8 mouse cellular contexts compared by ENCODE assay signal in the genomic region with DNA sequence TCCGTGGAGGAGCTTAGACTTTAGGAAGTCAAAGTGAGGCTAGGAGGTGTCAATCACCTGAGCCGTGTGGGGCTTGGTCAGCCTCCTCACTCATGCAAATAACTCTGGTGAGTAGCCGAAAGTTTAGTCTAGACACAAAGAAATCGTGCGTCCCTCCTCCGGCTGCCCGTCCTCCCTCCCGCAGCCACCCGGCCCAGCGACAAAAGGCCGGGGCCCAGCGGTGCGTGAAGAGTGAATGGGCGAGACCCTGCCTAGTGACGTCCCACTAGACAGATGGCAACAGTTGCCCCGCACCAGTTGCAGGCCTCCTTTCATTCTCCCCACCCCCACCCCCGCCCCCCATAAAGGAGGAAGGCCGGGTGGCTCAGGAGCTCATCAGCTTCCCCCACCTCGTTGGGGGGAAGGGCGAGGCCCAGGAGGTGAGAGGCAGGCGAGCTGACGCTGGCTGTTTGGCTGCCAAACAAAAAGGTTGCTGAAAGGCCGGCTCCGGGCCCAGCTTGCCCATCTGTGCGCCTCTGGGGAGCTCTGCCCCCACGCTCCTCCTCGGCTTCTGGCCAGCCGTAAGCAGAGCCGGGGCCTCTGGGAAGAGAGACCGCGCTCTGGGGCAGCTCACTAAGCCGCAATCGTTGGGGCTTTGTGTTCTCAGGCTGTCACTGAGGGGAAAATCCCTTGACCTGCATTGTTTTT. TPM values are rescaled to one million over a fixed set of nuclear protein-coding genes. Genes with fewer than 3 reads are reported as not detected.
DNase-seq lines count a peak whose midpoint lies in the region; ATAC-seq and TF ChIP-seq lines count a peak whose summit lies in the region.

No protein-coding gene starts in this region.

- peaks cover 65% of the 10 kb centered on the region for H3K4me1 ChIP-seq in embryonic facial prominence, embryonic 13.5 days
- peaks cover 55% of the 10 kb centered on the region for H3K4me1 ChIP-seq in heart, postnatal 0 days (ENCODE audit: control insufficient read depth, insufficient read depth)
- peaks cover 85% of the 10 kb centered on the region for H3K4me1 ChIP-seq in lung, embryonic 15.5 days
- peaks cover 40% of the 10 kb centered on the region for H3K4me1 ChIP-seq in olfactory bulb, adult 2 months (ENCODE audit: control insufficient read depth, insufficient read depth, low read length)
- peaks cover 47% of the 10 kb centered on the region for H3K4me1 ChIP-seq in thymus, adult 2 months (replicated peaks; ENCODE audit: control insufficient read depth, insufficient read depth, low read length)

- H3K9me3 ChIP-seq in embryonic facial prominence, embryonic 13.5 days: no peaks in the 10 kb centered on the region
- no peaks in the 10 kb centered on the region for H3K9me3 ChIP-seq in heart, postnatal 0 days (replicated peaks; ENCODE audit: control insufficient read depth, low read length)
- no peaks in the 10 kb centered on the region for H3K9me3 ChIP-seq in lung, embryonic 15.5 days

- H3K27me3 ChIP-seq in embryonic facial prominence, embryonic 13.5 days: no peaks in the 10 kb centered on the region
- no peaks in the 10 kb centered on the region for H3K27me3 ChIP-seq in heart, postnatal 0 days (ENCODE audit: control insufficient read depth, insufficient read depth, low read length)
- no peaks in the 10 kb centered on the region for H3K27me3 ChIP-seq in lung, embryonic 15.5 days
- no peaks in the 10 kb centered on the region for H3K27me3 ChIP-seq in thymus, adult 2 months (ENCODE audit: control insufficient read depth, insufficient read depth, low read length)

- no peak for TF ChIP-seq EP300 in heart, postnatal 0 days (IDR thresholded peaks at IDR 0.05; ENCODE audit: low read depth)

- H3K36me3 ChIP-seq in embryonic facial prominence, embryonic 13.5 days: no peaks in the 10 kb centered on the region
- no peaks in the 10 kb centered on the region for H3K36me3 ChIP-seq in heart, postnatal 0 days (replicated peaks; ENCODE audit: control insufficient read depth, insufficient read depth, low read length)
- H3K36me3 ChIP-seq in lung, embryonic 15.5 days: no peaks in the 10 kb centered on the region
- no peaks in the 10 kb centered on the region for H3K36me3 ChIP-seq in thymus, adult 2 months (ENCODE audit: control insufficient read depth, insufficient read depth, low read length)

- no peak for TF ChIP-seq POLR2A in olfactory bulb, adult 2 months (IDR thresholded peaks at IDR 0.05; ENCODE audit: insufficient read depth, low read depth, low read length)
- TF ChIP-seq POLR2A in thymus, adult 2 months (IDR thresholded peaks at IDR 0.05; ENCODE audit: control insufficient read depth, extremely low read depth, insufficient read depth, low read length, poor library complexity): peak; percentile 98

- no peak; the same call in 1 of the 2 replicates for ATAC-seq in embryonic facial prominence, embryonic 13.5 days (ENCODE audit: insufficient number of reproducible peaks, insufficient read depth, low FRiP score, low TSS enrichment, low read depth)
- peak; percentile 51 for ATAC-seq in heart, postnatal 0 days (ENCODE audit: insufficient read depth, low read depth)
- ATAC-seq in lung, embryonic 15.5 days (ENCODE audit: borderline replicate concordance, extremely low read depth, low FRiP score, low TSS enrichment): 0 out of 2 replicates have a peak, but pooled peaks have one; percentile 5

- peak overlapping the region; percentile 45 for H3K4me2 ChIP-seq in embryonic facial prominence, embryonic 13.5 days
- H3K4me2 ChIP-seq in heart, postnatal 0 days (ENCODE audit: low read depth, low read length): peak overlapping the region; percentile 33
- H3K4me2 ChIP-seq in lung, embryonic 15.5 days: peak overlapping the region; percentile 51

- H3K4me3 ChIP-seq in embryonic facial prominence, embryonic 13.5 days: peak overlapping the region; percentile 12; the same call in 1 of the 2 replicates
- peak overlapping the region; percentile 20; the same call in 1 of the 2 replicates for H3K4me3 ChIP-seq in heart, postnatal 0 days (ENCODE audit: low read depth, low read length)
- peak overlapping the region; percentile 7 for H3K4me3 ChIP-seq in lung, embryonic 15.5 days
- no peak overlapping the region; the same call in 1 of the 2 replicates for H3K4me3 ChIP-seq in olfactory bulb, adult 2 months (ENCODE audit: insufficient read depth, low read depth, low read length)
- peak overlapping the region; percentile 56 for H3K4me3 ChIP-seq in thymus, adult 2 months (ENCODE audit: control insufficient read depth, insufficient read depth, low read length)

- DNase-seq in ovary, adult 18-20 months (ENCODE audit: low spot score): peak; percentile 62
- no peak for DNase-seq in ovary, postnatal 10 days (ENCODE audit: low spot score)
- DNase-seq in heart, postnatal 0 days (ENCODE audit: low spot score): peak; percentile 65
- peak; percentile 65 to 85 for DNase-seq in kidney, postnatal 25 days
- peak; percentile 83 for DNase-seq in thymus, adult 2 months

- no peak for TF ChIP-seq CTCF in heart, postnatal 0 days (IDR thresholded peaks at IDR 0.05; ENCODE audit: low read depth)
- no peak for TF ChIP-seq CTCF in olfactory bulb, adult 2 months (IDR thresholded peaks at IDR 0.05; ENCODE audit: insufficient read depth, low read depth, low read length)
- 0 out of 2 replicates have a peak, but pooled peaks have one; percentile 31 for TF ChIP-seq CTCF in thymus, adult 2 months (IDR thresholded peaks at IDR 0.05; ENCODE audit: borderline replicate concordance, control insufficient read depth, extremely low read depth, insufficient read depth, low read length, poor library complexity)

- peak overlapping the region; percentile 97 for H3K27ac ChIP-seq in embryonic facial prominence, embryonic 13.5 days
- H3K27ac ChIP-seq in heart, postnatal 0 days (ENCODE audit: low read depth): peak overlapping the region; percentile 91
- peak overlapping the region; percentile 99 for H3K27ac ChIP-seq in lung, embryonic 15.5 days
- H3K27ac ChIP-seq in olfactory bulb, adult 2 months (ENCODE audit: insufficient read depth, low read depth, low read length): peak overlapping the region; percentile 82
- H3K27ac ChIP-seq in thymus, adult 2 months (ENCODE audit: control insufficient read depth, insufficient read depth, low read length): peak overlapping the region; percentile 84

- H3K9ac ChIP-seq in embryonic facial prominence, embryonic 13.5 days: peak overlapping the region; percentile 45
- H3K9ac ChIP-seq in heart, postnatal 0 days (replicated peaks; ENCODE audit: low read depth, low read length): peak overlapping the region; percentile 60
- peak overlapping the region; percentile 44 for H3K9ac ChIP-seq in lung, embryonic 15.5 days

- WGBS in embryonic facial prominence, embryonic 13.5 days: 4% methylated on average over 33 of the region's 33 CpGs
- 6% methylated on average over 33 of the region's 33 CpGs for WGBS in heart, postnatal 0 days
- WGBS in lung, embryonic 15.5 days: 1% methylated on average over 33 of the region's 33 CpGs
- 20% methylated on average over 33 of the region's 33 CpGs for WGBS in olfactory bulb, adult 2 months
- 2% methylated on average over 33 of the region's 33 CpGs for WGBS in thymus, adult 2 months

RNA-seq across cellular contexts. Expression of a gene that starts 15.7 kb away (rescaled TPM):
- polyA plus RNA-seq in embryonic facial prominence, embryonic 13.5 days (2015; fragmentation: Nextera tagmentation; extraction: Ambion mirVana): 21.2 and 24.2 TPM in 2 replicates
- 46.8 and 52.9 TPM in 2 replicates for total RNA-seq in heart, postnatal 0 days (2014; rRNA removed; ENCODE audit: low replicate concordance)
- polyA plus RNA-seq in heart, postnatal 0 days (2015; fragmentation: Nextera tagmentation; extraction: Ambion mirVana): 27.4 and 33.7 TPM in 2 replicates
- 111 and 115 TPM in 2 replicates for polyA plus RNA-seq in lung, embryonic 15.5 days (2015; fragmentation: Nextera tagmentation; extraction: Ambion mirVana)
- 111 and 168 TPM in 2 replicates for polyA plus RNA-seq in olfactory bulb, adult 2 months (2012; ENCODE audit: insufficient read depth, insufficient read length, low replicate concordance, missing spikeins)
- polyA plus RNA-seq in thymus, adult 2 months (2012; rRNA removed): 432 and 481 TPM in 2 replicates

RNA-seq across cellular contexts. Expression of a gene that starts 26.2 kb away (rescaled TPM):
- 9.6 and 10.1 TPM in 2 replicates for polyA plus RNA-seq in embryonic facial prominence, embryonic 13.5 days (2015; fragmentation: Nextera tagmentation; extraction: Ambion mirVana)
- 11.2 and 12.5 TPM in 2 replicates for total RNA-seq in heart, postnatal 0 days (2014; rRNA removed; ENCODE audit: low replicate concordance)
- 7.7 and 8.9 TPM in 2 replicates for polyA plus RNA-seq in heart, postnatal 0 days (2015; fragmentation: Nextera tagmentation; extraction: Ambion mirVana)
- 193 and 195 TPM in 2 replicates for polyA plus RNA-seq in lung, embryonic 15.5 days (2015; fragmentation: Nextera tagmentation; extraction: Ambion mirVana)
- not detected in 2 replicates for polyA plus RNA-seq in olfactory bulb, adult 2 months (2012; ENCODE audit: insufficient read depth, insufficient read length, low replicate concordance, missing spikeins)
- polyA plus RNA-seq in thymus, adult 2 months (2012; rRNA removed): 3.5 and 4.4 TPM in 2 replicates

RNA-seq across cellular contexts. Expression of a gene that starts 47.8 kb away (rescaled TPM):
- not detected in 2 replicates for polyA plus RNA-seq in embryonic facial prominence, embryonic 13.5 days (2015; fragmentation: Nextera tagmentation; extraction: Ambion mirVana)
- 0.76 and 1.5 TPM in 2 replicates for total RNA-seq in heart, postnatal 0 days (2014; rRNA removed; ENCODE audit: low replicate concordance)
- 0.19 and 0.30 TPM in 2 replicates for polyA plus RNA-seq in heart, postnatal 0 days (2015; fragmentation: Nextera tagmentation; extraction: Ambion mirVana)
- polyA plus RNA-seq in lung, embryonic 15.5 days (2015; fragmentation: Nextera tagmentation; extraction: Ambion mirVana): 0.19 and 0.35 TPM in 2 replicates
- polyA plus RNA-seq in olfactory bulb, adult 2 months (2012; ENCODE audit: insufficient read depth, insufficient read length, low replicate concordance, missing spikeins): not detected in 2 replicates
- 0.54 and 0.78 TPM in 2 replicates for polyA plus RNA-seq in thymus, adult 2 months (2012; rRNA removed)

Comparison
In these comparisons a context has a peak if more than half of its experiments do, and no peak if none do; other contexts are left out.
1. RNA of a gene that starts 26.2 kb away (polyA plus RNA-seq): 193 to 195 TPM in lung, embryonic 15.5 days; 9.6 to 10.1 TPM in embryonic facial prominence, embryonic 13.5 days, 7.7 to 8.9 TPM in heart, postnatal 0 days, 3.5 to 4.4 TPM in thymus, adult 2 months and not detected in olfactory bulb, adult 2 months; every median in the first group is over 10 times any median in the second.
2. Peak in every context shown above with its lines, with median percentiles within 50 percentile points of each other: H3K27ac ChIP-seq, H3K4me2 ChIP-seq and H3K9ac ChIP-seq.